20 mouse cellular contexts compared by ENCODE assay signal in genomic region chr4:155016807-155017206, GRCm38 (mm10). TPM values are rescaled to one million over a fixed set of nuclear protein-coding genes. Genes with fewer than 3 reads are reported as not detected.
"Had no signal": no experiment of that assay in that cellular context is flagged by ENCODE, and none has a peak within 500 bp of the region (broad histone marks: within the 10 kb centered on the region; RNA-seq: fewer than 3 reads in every experiment).

No protein-coding gene starts in this region.

- H3K4me3 ChIP-seq: midbrain, embryonic 10.5 days; midbrain, embryonic 12.5 days; myocyte; neural tube, embryonic 13.5 days; neural tube, embryonic 15.5 days had no signal

- H3K27ac ChIP-seq: midbrain, embryonic 10.5 days; midbrain, embryonic 12.5 days; neural tube, embryonic 13.5 days; neural tube, embryonic 15.5 days had no signal

- DNase-seq: lung, adult 18-20 months; lung, embryonic 14.5 days; lung, postnatal 10 days; lung, postnatal 4 days; midbrain, embryonic 14.5 days; retina, postnatal 1 day; right cerebral cortex, adult 18-20 months; right cerebral cortex, postnatal 25 days; right cerebral cortex, postnatal 4 days; spleen, adult 18-20 months; thymus, adult 18-20 months; thymus, postnatal 14 days; thymus, postnatal 36 days had no signal

RNA-seq across cellular contexts. Expression of gene Plch2, which starts 39.8 kb away (rescaled TPM):
- total RNA-seq: megakaryocyte, adult 5-6 weeks had no signal

RNA-seq across cellular contexts. Expression of gene Hes5, which starts 56.1 kb away (rescaled TPM):
- total RNA-seq: megakaryocyte-erythroid progenitor cell, adult 5-6 weeks had no signal
- polyA plus RNA-seq: myocyte had no signal
